In genomic region chr3:54238891-54239290, GRCm38 (mm10) we compare ENCODE assay signal across 11 mouse cellular contexts.
DNase-seq lines count a peak whose midpoint lies in the region; ATAC-seq and TF ChIP-seq lines count a peak whose summit lies in the region.
"Had no signal": no experiment of that assay in that cellular context is flagged by ENCODE, and none has a peak within 500 bp of the region (broad histone marks: within the 10 kb centered on the region; RNA-seq: fewer than 3 reads in every experiment).

No protein-coding gene starts in this region.

- peak; percentile 24 for DNase-seq in adrenal gland, postnatal 14 days
- DNase-seq in adrenal gland, postnatal 4 days (ENCODE audit: low spot score in 2 of 2) = no peak
- DNase-seq in liver, adult 2 months (ENCODE audit: extremely low read depth, low read depth, low spot score) = peak; percentile 90
- no peak for DNase-seq in liver, embryonic 11.5 days (ENCODE audit: low spot score)
- DNase-seq in gastrocnemius, postnatal 36 days = peak; percentile 14 to 18
- DNase-seq in lung, postnatal 25 days (ENCODE audit: low spot score) = peak; percentile 9
- no peak for DNase-seq in forebrain, embryonic 11.5 days (ENCODE audit: low spot score)
- no peak for DNase-seq in yolk sac, embryonic 10.5 days (ENCODE audit: low spot score)
- DNase-seq: kidney, postnatal 4 days had no signal

- no peak for ATAC-seq in liver, embryonic 11.5 days (replicated peaks; ENCODE audit: low FRiP score)
- no peak for ATAC-seq in forebrain, embryonic 11.5 days (replicated peaks; ENCODE audit: low FRiP score)

- no peaks in the 10 kb centered on the region for H3K4me1 ChIP-seq in liver, adult 2 months (ENCODE audit: control insufficient read depth, insufficient read depth, low read length)
- H3K4me1 ChIP-seq in liver, embryonic 11.5 days (replicated peaks; ENCODE audit: control insufficient read depth, insufficient read depth, low read length) = no peaks in the 10 kb centered on the region
- no peaks in the 10 kb centered on the region for H3K4me1 ChIP-seq in forebrain, embryonic 11.5 days (replicated peaks; ENCODE audit: control insufficient read depth, insufficient read depth, low read length)
- H3K4me1 ChIP-seq: limb, embryonic 13.5 days had no signal

- no peak overlapping the region for H3K4me3 ChIP-seq in liver, adult 2 months (ENCODE audit: insufficient read depth, low read depth, low read length)
- H3K4me3 ChIP-seq in liver, embryonic 11.5 days (ENCODE audit: low read depth, low read length) = no peak overlapping the region
- H3K4me3 ChIP-seq in forebrain, embryonic 11.5 days (ENCODE audit: low read depth, low read length) = no peak overlapping the region
- H3K4me3 ChIP-seq: limb, embryonic 13.5 days had no signal

- H3K36me3 ChIP-seq in liver, adult 2 months (ENCODE audit: control insufficient read depth, insufficient read depth, low read length) = no peaks in the 10 kb centered on the region
- no peaks in the 10 kb centered on the region for H3K36me3 ChIP-seq in liver, embryonic 11.5 days (ENCODE audit: control insufficient read depth, insufficient read depth, low read length)
- H3K36me3 ChIP-seq in forebrain, embryonic 11.5 days (ENCODE audit: control insufficient read depth, insufficient read depth, low read length) = no peaks in the 10 kb centered on the region
- H3K36me3 ChIP-seq: G1E; limb, embryonic 13.5 days had no signal

- no peaks in the 10 kb centered on the region for H3K27me3 ChIP-seq in liver, adult 2 months (ENCODE audit: control insufficient read depth, insufficient read depth, low read length)
- no peaks in the 10 kb centered on the region for H3K27me3 ChIP-seq in liver, embryonic 11.5 days (replicated peaks; ENCODE audit: control insufficient read depth, insufficient read depth, low read length)
- H3K27me3 ChIP-seq in forebrain, embryonic 11.5 days (ENCODE audit: control insufficient read depth, insufficient read depth, low read length) = no peaks in the 10 kb centered on the region
- H3K27me3 ChIP-seq: limb, embryonic 13.5 days had no signal

- TF ChIP-seq CTCF in liver, adult 2 months (IDR thresholded peaks at IDR 0.05; ENCODE audit: low read depth, low read length) = no peak

- H3K79me2 ChIP-seq in liver, adult 2 months (ENCODE audit: control insufficient read depth, insufficient read depth, low read length) = no peaks in the 10 kb centered on the region

- H3K9ac ChIP-seq in liver, adult 2 months (ENCODE audit: low read depth, low read length) = no peak overlapping the region
- no peak overlapping the region for H3K9ac ChIP-seq in liver, embryonic 11.5 days (ENCODE audit: low read depth, low read length)
- no peak overlapping the region for H3K9ac ChIP-seq in forebrain, embryonic 11.5 days (ENCODE audit: low read length)
- H3K9ac ChIP-seq: limb, embryonic 13.5 days had no signal

- H3K9me3 ChIP-seq in liver, embryonic 11.5 days (ENCODE audit: control insufficient read depth, low read length) = no peaks in the 10 kb centered on the region
- no peaks in the 10 kb centered on the region for H3K9me3 ChIP-seq in forebrain, embryonic 11.5 days (ENCODE audit: control insufficient read depth, low read length)

- no peak overlapping the region for H3K4me2 ChIP-seq in liver, embryonic 11.5 days
- no peak overlapping the region for H3K4me2 ChIP-seq in forebrain, embryonic 11.5 days (ENCODE audit: low read depth, low read length, severe bottlenecking)
- H3K4me2 ChIP-seq: limb, embryonic 13.5 days had no signal

- WGBS in liver, adult 2 months = 15% methylated on average over 5 of the region's 5 CpGs
- WGBS in liver, embryonic 11.5 days = 59% methylated on average over 5 of the region's 5 CpGs
- WGBS in forebrain, embryonic 11.5 days = 86% methylated on average over 5 of the region's 5 CpGs

- intact Hi-C loops in gastrocnemius, postnatal 36 days (cut with DNase I) = no loop called here

- no peak for TF ChIP-seq POLR2A in liver, adult 2 months (IDR thresholded peaks at IDR 0.05; ENCODE audit: extremely low read depth, insufficient read depth, low read length)

- no peak overlapping the region for H3K27ac ChIP-seq in liver, adult 2 months (replicated peaks; ENCODE audit: insufficient read depth, low read depth, low read length)
- no peak overlapping the region for H3K27ac ChIP-seq in liver, embryonic 11.5 days (ENCODE audit: low read depth, low read length)
- no peak overlapping the region for H3K27ac ChIP-seq in forebrain, embryonic 11.5 days (ENCODE audit: low read depth, low read length)
- H3K27ac ChIP-seq: limb, embryonic 13.5 days had no signal

Comparison
In these comparisons a context has a peak if more than half of its experiments do, and no peak if none do; other contexts are left out.
1. DNase-seq: peak in adrenal gland, postnatal 14 days (single experiment), liver, adult 2 months (single experiment), gastrocnemius, postnatal 36 days (2 of 2) and lung, postnatal 25 days (single experiment); none in adrenal gland, postnatal 4 days (0 of 2), liver, embryonic 11.5 days (single experiment), forebrain, embryonic 11.5 days (single experiment) and yolk sac, embryonic 10.5 days (single experiment).